In the genomic region with DNA sequence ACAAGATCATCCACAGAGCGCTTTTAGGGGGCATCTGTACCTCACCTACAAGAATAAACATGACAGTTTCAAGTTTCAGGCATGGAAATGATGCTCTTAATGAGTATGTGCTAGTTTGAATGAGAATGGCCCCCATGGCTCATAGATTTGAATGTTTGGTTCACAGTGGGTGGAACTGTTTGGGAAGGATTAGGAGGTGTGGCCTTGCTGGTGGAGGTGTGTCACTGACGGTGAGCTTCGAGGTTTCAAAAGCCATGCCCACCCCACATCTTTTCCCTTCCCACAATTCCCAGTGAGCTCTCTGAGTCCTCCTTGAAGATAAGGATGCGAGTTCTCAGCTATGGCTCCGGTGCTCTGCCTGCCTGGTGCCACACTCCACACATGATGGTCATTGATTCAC, we compare ENCODE assay signal across 23 mouse cellular contexts. TPM values are rescaled to one million over a fixed set of nuclear protein-coding genes. Genes with fewer than 3 reads are reported as not detected.
A peak's percentile ranks its signal among the peaks of the same experiment; 100 is the strongest.
DNase-seq lines count a peak whose midpoint lies in the region; ATAC-seq lines count a peak whose summit lies in the region.
"Had no signal": no experiment of that assay in that cellular context is flagged by ENCODE, and none has a peak within 500 bp of the region (broad histone marks: within the 10 kb centered on the region; RNA-seq: fewer than 3 reads in every experiment).

No protein-coding gene starts in this region.

- ATAC-seq in forebrain, embryonic 15.5 days (replicated peaks) = no peak
- no peak for ATAC-seq in forebrain, embryonic 12.5 days (ENCODE audit: low FRiP score)
- ATAC-seq in kidney, embryonic 14.5 days (ENCODE audit: low FRiP score, low TSS enrichment) = no peak
- ATAC-seq: activated CD4-positive, CD25-positive, alpha-beta regulatory T cell, adult 4 months; CD4-positive, CD25-positive, alpha-beta regulatory T cell, adult 4 months; forebrain, embryonic 16.5 days; intestine, postnatal 0 days; Patski had no signal

- 0 out of 2 replicates have a peak overlapping the region, but pooled peaks have one; percentile 3 for H3K4me2 ChIP-seq in forebrain, embryonic 15.5 days (replicated peaks)
- no peak overlapping the region for H3K4me2 ChIP-seq in forebrain, embryonic 12.5 days
- no peak overlapping the region for H3K4me2 ChIP-seq in kidney, embryonic 14.5 days (replicated peaks; ENCODE audit: low read depth, low read length)
- H3K4me2 ChIP-seq: embryonic facial prominence, embryonic 15.5 days; hindbrain, embryonic 15.5 days had no signal

- peaks cover 34% of the 10 kb centered on the region for H3K36me3 ChIP-seq in forebrain, embryonic 15.5 days
- H3K36me3 ChIP-seq in forebrain, embryonic 12.5 days (replicated peaks) = peaks cover 32% of the 10 kb centered on the region
- H3K36me3 ChIP-seq in limb, embryonic 10.5 days = peaks cover 50% of the 10 kb centered on the region
- peaks cover 32% of the 10 kb centered on the region for H3K36me3 ChIP-seq in kidney, embryonic 14.5 days (ENCODE audit: control insufficient read depth, insufficient read depth, low read length)

- peak; percentile 69 for DNase-seq in R1 (ENCODE audit: low read depth, low spot score)
- no peak for DNase-seq in limb, embryonic 10.5 days (ENCODE audit: low spot score)
- DNase-seq in cerebellum, adult 11-12 months = no peak
- DNase-seq: adrenal gland, adult 8-10 months; adrenal gland, postnatal 25 days; cerebellum, adult 2 months; cerebellum, adult 9-11 months; cerebellum, postnatal 25 days; gastrocnemius, adult 2 months; gastrocnemius, postnatal 14 days; heart, adult 11 months had no signal

- H3K4me1 ChIP-seq in forebrain, embryonic 15.5 days = peaks cover 50% of the 10 kb centered on the region
- H3K4me1 ChIP-seq in forebrain, embryonic 12.5 days = peaks cover 32% of the 10 kb centered on the region
- H3K4me1 ChIP-seq in limb, embryonic 10.5 days = peaks cover 8% of the 10 kb centered on the region
- no peaks in the 10 kb centered on the region; the same call in 1 of the 2 replicates for H3K4me1 ChIP-seq in kidney, embryonic 14.5 days (ENCODE audit: control insufficient read depth, insufficient read depth, low read length)

- no peaks in the 10 kb centered on the region for H3K27me3 ChIP-seq in forebrain, embryonic 15.5 days
- H3K27me3 ChIP-seq in forebrain, embryonic 12.5 days = no peaks in the 10 kb centered on the region
- no peaks in the 10 kb centered on the region for H3K27me3 ChIP-seq in limb, embryonic 10.5 days (ENCODE audit: low read depth, poor library complexity, severe bottlenecking)
- no peaks in the 10 kb centered on the region for H3K27me3 ChIP-seq in kidney, embryonic 14.5 days (ENCODE audit: control insufficient read depth, insufficient read depth, low read length)
- H3K27me3 ChIP-seq: embryonic facial prominence, embryonic 12.5 days; embryonic facial prominence, embryonic 15.5 days; hindbrain, embryonic 12.5 days; hindbrain, embryonic 15.5 days; Patski had no signal

- 94% methylated on average over 5 of the region's 5 CpGs for WGBS in forebrain, embryonic 15.5 days
- 94% methylated on average over 5 of the region's 5 CpGs for WGBS in forebrain, embryonic 12.5 days
- WGBS in limb, embryonic 10.5 days = 95% methylated on average over 5 of the region's 5 CpGs
- 93% methylated on average over 5 of the region's 5 CpGs for WGBS in kidney, embryonic 14.5 days

- H3K27ac ChIP-seq in forebrain, embryonic 15.5 days (replicated peaks) = no peak overlapping the region
- no peak overlapping the region for H3K27ac ChIP-seq in forebrain, embryonic 12.5 days
- H3K27ac ChIP-seq in limb, embryonic 10.5 days = no peak overlapping the region
- no peak overlapping the region for H3K27ac ChIP-seq in kidney, embryonic 14.5 days (ENCODE audit: low read depth, low read length)
- H3K27ac ChIP-seq: embryonic facial prominence, embryonic 12.5 days; embryonic facial prominence, embryonic 15.5 days; gastrocnemius, adult 2 months; hindbrain, embryonic 12.5 days; hindbrain, embryonic 15.5 days had no signal

- no peak overlapping the region for H3K4me3 ChIP-seq in forebrain, embryonic 15.5 days
- no peak overlapping the region for H3K4me3 ChIP-seq in forebrain, embryonic 12.5 days (replicated peaks)
- H3K4me3 ChIP-seq in limb, embryonic 10.5 days = peak overlapping the region; percentile 5; the same call in 1 of the 2 replicates
- no peak overlapping the region for H3K4me3 ChIP-seq in kidney, embryonic 14.5 days (ENCODE audit: low read length)
- H3K4me3 ChIP-seq: embryonic facial prominence, embryonic 12.5 days; embryonic facial prominence, embryonic 15.5 days; hindbrain, embryonic 12.5 days; hindbrain, embryonic 15.5 days had no signal

- no peaks in the 10 kb centered on the region for H3K9me3 ChIP-seq in forebrain, embryonic 15.5 days
- H3K9me3 ChIP-seq in forebrain, embryonic 12.5 days = 0 out of 2 replicates have a peak, but pooled peaks cover 3% of the 10 kb centered on the region
- H3K9me3 ChIP-seq in limb, embryonic 10.5 days (replicated peaks) = no peaks in the 10 kb centered on the region
- H3K9me3 ChIP-seq in kidney, embryonic 14.5 days (ENCODE audit: control insufficient read depth, low read length) = no peaks in the 10 kb centered on the region
- H3K9me3 ChIP-seq: embryonic facial prominence, embryonic 12.5 days; embryonic facial prominence, embryonic 15.5 days; hindbrain, embryonic 12.5 days; hindbrain, embryonic 15.5 days had no signal

- H3K9ac ChIP-seq in forebrain, embryonic 15.5 days (replicated peaks) = no peak overlapping the region
- no peak overlapping the region for H3K9ac ChIP-seq in forebrain, embryonic 12.5 days
- no peak overlapping the region for H3K9ac ChIP-seq in kidney, embryonic 14.5 days (ENCODE audit: low read depth, low read length)
- H3K9ac ChIP-seq: embryonic facial prominence, embryonic 12.5 days; embryonic facial prominence, embryonic 15.5 days; hindbrain, embryonic 12.5 days; hindbrain, embryonic 15.5 days had no signal

RNA-seq across cellular contexts. Expression of a gene that starts 1.9 kb away (rescaled TPM):
- polyA plus RNA-seq in forebrain, embryonic 15.5 days (2015; fragmentation: Nextera tagmentation; extraction: Ambion mirVana) = 188 and 190 TPM in 2 replicates
- polyA plus RNA-seq in forebrain, embryonic 12.5 days (2016; fragmentation: Nextera tagmentation; extraction: Ambion mirVana) = 256 and 277 TPM in 2 replicates
- polyA plus RNA-seq in limb, embryonic 10.5 days (2016; fragmentation: Nextera tagmentation; extraction: Ambion mirVana) = 228 and 232 TPM in 2 replicates
- polyA plus RNA-seq in kidney, embryonic 14.5 days (2014; fragmentation: Nextera tagmentation; extraction: Ambion mirVana) = 230 and 277 TPM in 2 replicates
